ENCODE assay signal across 11 mouse cellular contexts in the genomic region with DNA sequence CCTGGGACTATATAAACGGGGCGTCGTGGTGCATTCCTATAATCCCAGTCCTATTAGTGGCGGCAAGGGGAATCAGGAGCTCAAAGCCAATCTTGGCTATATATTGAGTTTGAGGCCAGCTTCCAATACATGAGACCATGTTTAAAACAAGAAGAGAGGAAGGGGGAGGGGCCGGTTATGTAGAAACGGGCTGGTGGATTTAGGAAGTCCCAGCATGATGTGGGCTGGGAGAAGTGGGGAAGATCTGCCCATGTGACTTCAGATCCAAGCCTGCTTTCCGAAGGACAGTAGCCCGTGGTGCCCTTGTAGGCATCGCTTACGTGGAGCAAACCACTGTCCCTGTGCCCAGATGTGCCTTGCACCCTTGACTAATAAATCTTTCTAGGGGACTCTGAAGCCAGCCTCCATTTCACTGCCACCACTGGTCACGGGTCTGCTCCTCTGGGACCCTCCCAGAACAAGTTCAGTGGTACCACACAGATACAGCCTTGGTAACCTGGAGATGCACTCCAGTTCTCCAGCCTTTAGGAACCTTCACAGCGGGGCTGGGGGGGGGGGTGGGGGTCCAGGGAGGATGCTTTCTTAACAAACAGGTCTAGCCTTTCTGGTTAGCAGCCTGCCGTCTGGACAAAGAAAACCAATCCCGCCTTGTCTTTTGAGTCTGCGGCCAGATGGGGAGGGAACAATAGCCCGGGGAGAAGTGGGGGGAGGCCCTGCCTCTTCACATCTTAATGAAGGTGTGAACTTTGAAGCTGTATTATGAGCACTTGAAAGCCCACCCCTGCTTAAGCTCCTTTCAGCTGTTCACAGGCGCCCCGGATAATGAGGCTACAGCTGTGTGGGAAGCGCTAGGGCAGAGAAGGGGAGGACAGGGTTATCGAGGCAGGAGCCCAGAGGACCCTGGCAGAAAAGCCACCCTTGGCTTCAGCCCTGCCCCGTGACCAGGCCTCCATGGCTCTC.
DNase-seq lines count a peak whose midpoint lies in the region; ATAC-seq and TF ChIP-seq lines count a peak whose summit lies in the region.
"Had no signal": no experiment of that assay in that cellular context is flagged by ENCODE, and none has a peak within 500 bp of the region (broad histone marks: within the 10 kb centered on the region; RNA-seq: fewer than 3 reads in every experiment).

No protein-coding gene starts in this region.

- peak; percentile 21 for DNase-seq in heart, postnatal 0 days (ENCODE audit: low spot score)
- DNase-seq in heart, postnatal 4 days, result no peak
- DNase-seq in adrenal gland, postnatal 25 days, result peak; percentile 12
- DNase-seq in forelimb bud, embryonic 11.5 days (ENCODE audit: low read depth, low spot score), result peak; percentile 31
- DNase-seq in midbrain, postnatal 0 days (ENCODE audit: low spot score), result no peak
- no peak for DNase-seq in frontal cortex, postnatal 25 days (ENCODE audit: low spot score in 2 of 2)
- no peak for DNase-seq in lung, postnatal 36 days
- no peak for DNase-seq in cerebellum, adult 11 months
- DNase-seq: thymus, adult 18-20 months had no signal

- H3K9me3 ChIP-seq in heart, postnatal 0 days (replicated peaks; ENCODE audit: control insufficient read depth, low read length), result no peaks in the 10 kb centered on the region
- no peaks in the 10 kb centered on the region for H3K9me3 ChIP-seq in midbrain, postnatal 0 days (ENCODE audit: low read length)

- no peaks in the 10 kb centered on the region for H3K27me3 ChIP-seq in heart, postnatal 0 days (ENCODE audit: control insufficient read depth, insufficient read depth, low read length)
- no peaks in the 10 kb centered on the region for H3K27me3 ChIP-seq in midbrain, postnatal 0 days (ENCODE audit: insufficient read depth, low read length)
- H3K27me3 ChIP-seq: megakaryocyte, embryonic 14.5 days had no signal

- peaks cover 4% of the 10 kb centered on the region; the same call in 1 of the 2 replicates for H3K4me1 ChIP-seq in heart, postnatal 0 days (ENCODE audit: control insufficient read depth, insufficient read depth)
- H3K4me1 ChIP-seq in midbrain, postnatal 0 days (ENCODE audit: insufficient read depth, low read length), result 0 out of 2 replicates have a peak, but pooled peaks cover 9% of the 10 kb centered on the region
- H3K4me1 ChIP-seq: megakaryocyte, embryonic 14.5 days had no signal

- H3K9ac ChIP-seq in heart, postnatal 0 days (replicated peaks; ENCODE audit: low read depth, low read length), result peak overlapping the region; percentile 23; the same call in 1 of the 2 replicates
- no peak overlapping the region for H3K9ac ChIP-seq in midbrain, postnatal 0 days (replicated peaks; ENCODE audit: low read length, poor library complexity, severe bottlenecking)

- H3K36me3 ChIP-seq in heart, postnatal 0 days (replicated peaks; ENCODE audit: control insufficient read depth, insufficient read depth, low read length), result no peaks in the 10 kb centered on the region
- no peaks in the 10 kb centered on the region for H3K36me3 ChIP-seq in midbrain, postnatal 0 days (ENCODE audit: insufficient read depth, low read length)
- H3K36me3 ChIP-seq: G1E had no signal

- 0 out of 2 replicates have a peak, but pooled peaks have one; percentile 27 for ATAC-seq in heart, postnatal 0 days (ENCODE audit: insufficient read depth, low read depth)
- ATAC-seq in midbrain, postnatal 0 days (ENCODE audit: low FRiP score), result 0 out of 2 replicates have a peak, but pooled peaks have one; percentile 47

- no peak for TF ChIP-seq EP300 in heart, postnatal 0 days (IDR thresholded peaks at IDR 0.05; ENCODE audit: low read depth)

- 0 out of 2 replicates have a peak overlapping the region, but pooled peaks have one; percentile 2 for H3K4me3 ChIP-seq in heart, postnatal 0 days (ENCODE audit: low read depth, low read length)
- no peak overlapping the region for H3K4me3 ChIP-seq in midbrain, postnatal 0 days (ENCODE audit: low read depth, low read length)
- H3K4me3 ChIP-seq: megakaryocyte, embryonic 14.5 days had no signal

- no peak overlapping the region for H3K27ac ChIP-seq in heart, postnatal 0 days (ENCODE audit: low read depth)
- H3K27ac ChIP-seq in midbrain, postnatal 0 days (ENCODE audit: low read depth, low read length), result no peak overlapping the region

- WGBS in heart, postnatal 0 days, result 30% methylated on average over 21 of the region's 21 CpGs
- 10% methylated on average over 21 of the region's 21 CpGs for WGBS in midbrain, postnatal 0 days

- no peak for TF ChIP-seq CTCF in heart, postnatal 0 days (IDR thresholded peaks at IDR 0.05; ENCODE audit: low read depth)
- no peak for TF ChIP-seq CTCF in midbrain, postnatal 0 days (IDR thresholded peaks at IDR 0.05)

- peak overlapping the region; percentile 24; the same call in 1 of the 2 replicates for H3K4me2 ChIP-seq in heart, postnatal 0 days (ENCODE audit: low read depth, low read length)
- no peak overlapping the region for H3K4me2 ChIP-seq in midbrain, postnatal 0 days (ENCODE audit: low read depth, low read length, poor library complexity, severe bottlenecking)

Comparison
In these comparisons a context has a peak if more than half of its experiments do, and no peak if none do; other contexts are left out.
1. DNase-seq: peak in heart, postnatal 0 days (single experiment), adrenal gland, postnatal 25 days (single experiment) and forelimb bud, embryonic 11.5 days (single experiment); none in heart, postnatal 4 days (single experiment), midbrain, postnatal 0 days (single experiment), frontal cortex, postnatal 25 days (0 of 2), lung, postnatal 36 days (single experiment) and cerebellum, adult 11 months (single experiment).